Mouse (Mus musculus) macrophage (primary cell): ENCODE results near the gene Rpe65. TPM values are rescaled to one million over a fixed set of nuclear protein-coding genes. Genes with fewer than 3 reads are reported as not detected.

Experiments used
- H3K27ac ChIP-seq: fragments of 350-480 bp; formaldehyde crosslinking; 2 replicates; pipeline ENCODE4 v1.9.0; 2021
- H3K36me3 ChIP-seq: fragments of 350-480 bp; formaldehyde crosslinking; 2 replicates; pipeline ENCODE4 v1.9.0; 2021; ENCODE audit errors: inconsistent target
- H3K4me3 ChIP-seq: fragments of 350-480 bp; formaldehyde crosslinking; 2 replicates; pipeline ENCODE4 v1.9.0; 2021; ENCODE audit errors: inconsistent target
- H3K79me2 ChIP-seq: fragments of 350-480 bp; formaldehyde crosslinking; 2 replicates; pipeline ENCODE4 v1.9.0; 2021; ENCODE audit errors: inconsistent target
- WGBS: methylation state at CpG from one replicate; pipeline ENCODE4 v1.1.7; 2026; ENCODE audit warnings: inconsistent platforms; ENCODE audit not compliant: missing documents; 5-methylcytosine and 5-hydroxymethylcytosine counted together
- polyA plus RNA-seq: library from polyadenylated mRNA; stranded (reverse); fragments of 250-400 nt; gene quantifications from 3 replicates; pipeline ENCODE4 v1.2.4, GENCODE M21; 2018; ENCODE audit warnings: inconsistent platforms
- total RNA-seq, 78 experiments: library from RNA; depleted of rRNA; stranded (reverse); fragments of 250-400 nt; gene quantifications; 1 replicate in 9 of 78; 2 replicates in 24 of 78; 3 replicates in 43 of 78; 4 replicates in 2 of 78; pipeline ENCODE4 v1.2.4; 2018; ENCODE audit warnings: inconsistent platforms in 56 of 78

Rpe65 gene
- total RNA-seq (2018; cell fraction: chromatin; rRNA removed), result not detected
- total RNA-seq (2018; cell fraction: cytosol; rRNA removed), result not detected
- total RNA-seq (2018; cell fraction: nucleus; rRNA removed), result not detected
- not detected in 3 replicates for polyA plus RNA-seq

DNA sequence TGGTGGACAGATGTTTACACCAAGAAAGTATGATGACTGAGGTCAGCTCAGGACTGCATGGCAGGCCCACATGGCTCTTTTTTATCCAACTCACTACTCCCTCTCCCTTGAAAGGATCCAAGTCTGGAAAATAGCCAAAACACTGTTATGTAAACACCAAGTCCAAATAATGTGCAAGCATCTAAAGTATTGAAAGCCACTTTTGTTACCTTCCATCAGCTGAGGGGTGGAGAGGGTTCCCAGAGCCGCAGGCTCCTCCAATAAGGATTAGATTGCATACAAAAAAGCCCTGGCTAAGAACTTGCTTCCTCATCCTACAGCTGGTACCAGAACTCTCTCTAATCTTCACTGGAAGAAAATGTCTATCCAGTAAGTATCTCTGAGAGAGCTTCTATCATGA, at the start of gene Rpe65:
TSS of gene Rpe65 (plus strand) at position 301 of the 400 bp plus-strand sequence.
- Histone ChIP-seq H3K36me3 (no peaks in the 10 kb centered on the region), H3K79me2 (no peaks in the 10 kb centered on the region), H3K4me3 (no peak within 1 kb of the TSS), H3K27ac (no peak within 1 kb of the TSS)
- WGBS, result 67% methylated on average over 1 of the region's 1 CpGs

DNA sequence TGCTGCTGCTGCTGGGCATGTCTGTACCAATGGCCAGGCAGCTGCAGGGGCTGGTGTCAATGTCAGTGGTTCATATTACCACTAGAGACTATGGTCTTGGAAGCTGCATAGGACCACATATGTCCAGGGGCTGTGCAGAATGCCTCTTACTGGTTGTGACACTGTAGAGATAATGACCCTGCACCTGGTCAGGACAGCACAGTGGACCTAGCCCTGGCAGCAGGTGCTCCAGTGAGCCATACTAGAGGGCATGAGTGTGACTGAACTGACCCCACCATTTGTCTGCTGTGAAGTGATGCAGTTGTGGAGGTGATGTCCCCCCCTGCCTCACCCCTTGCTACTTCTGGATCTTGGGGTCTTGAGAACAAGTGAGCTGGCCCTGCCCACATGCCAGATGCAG, 48.8 kb upstream of the Rpe65 start:
- no peaks in the 10 kb centered on the region for H3K79me2 ChIP-seq
- no peaks in the 10 kb centered on the region for H3K36me3 ChIP-seq
- H3K27ac ChIP-seq, result no peak overlapping the region
- H3K4me3 ChIP-seq, result no peak overlapping the region

- WGBS, result 67% methylated on average over 1 of the region's 1 CpGs
- Histone ChIP-seq H3K36me3 (no peaks in the 10 kb centered on the region), H3K79me2 (no peaks in the 10 kb centered on the region), H3K4me3 (no peak overlapping the region), H3K27ac (no peak overlapping the region)
These were observed 16.0 kb downstream of the Rpe65 start for GRCm38 (mm10) chr3:159614977-159615376.

- Histone ChIP-seq H3K4me3 (no peak overlapping the region), H3K36me3 (no peaks in the 10 kb centered on the region), H3K27ac (no peak overlapping the region), H3K79me2 (no peaks in the 10 kb centered on the region)
- 80% methylated on average over 1 of the region's 1 CpGs for WGBS
These were observed 22.1 kb downstream of the Rpe65 start for GRCm38 (mm10) chr3:159621026-159621425.

GRCm38 (mm10) chr3:159624010-159624409, 25.0 kb downstream of the Rpe65 start:
- H3K36me3 ChIP-seq, result no peaks in the 10 kb centered on the region
- H3K4me3 ChIP-seq, result no peak overlapping the region
- WGBS, result 100% methylated on average over 1 of the region's 1 CpGs
- H3K27ac ChIP-seq, result no peak overlapping the region
- no peaks in the 10 kb centered on the region for H3K79me2 ChIP-seq

DNA sequence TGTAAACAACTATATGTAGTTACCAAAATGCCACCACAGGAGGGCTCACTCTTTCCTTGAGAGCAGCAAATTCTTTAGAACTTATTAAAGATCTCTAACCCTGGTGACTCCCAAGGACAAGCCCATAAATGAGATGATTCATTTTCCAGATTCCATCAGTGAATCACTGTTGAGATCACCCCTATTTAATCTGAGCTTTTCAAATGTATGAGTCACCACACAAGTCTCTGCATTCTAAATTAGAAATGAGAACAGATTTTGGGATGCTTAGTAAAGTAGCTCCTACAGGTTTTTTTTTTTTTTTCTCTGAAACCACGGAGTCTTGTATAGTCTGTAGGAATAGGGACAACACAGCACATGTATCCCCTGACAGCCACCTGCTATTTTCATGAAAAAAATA, 61.8 kb downstream of the Rpe65 start:
- Histone ChIP-seq H3K27ac (no peak overlapping the region), H3K4me3 (no peak overlapping the region), H3K36me3 (no peaks in the 10 kb centered on the region), H3K79me2 (no peaks in the 10 kb centered on the region)
- whole genome bisulfite sequencing, result 79% methylated on average over 1 of the region's 1 CpGs

DNA sequence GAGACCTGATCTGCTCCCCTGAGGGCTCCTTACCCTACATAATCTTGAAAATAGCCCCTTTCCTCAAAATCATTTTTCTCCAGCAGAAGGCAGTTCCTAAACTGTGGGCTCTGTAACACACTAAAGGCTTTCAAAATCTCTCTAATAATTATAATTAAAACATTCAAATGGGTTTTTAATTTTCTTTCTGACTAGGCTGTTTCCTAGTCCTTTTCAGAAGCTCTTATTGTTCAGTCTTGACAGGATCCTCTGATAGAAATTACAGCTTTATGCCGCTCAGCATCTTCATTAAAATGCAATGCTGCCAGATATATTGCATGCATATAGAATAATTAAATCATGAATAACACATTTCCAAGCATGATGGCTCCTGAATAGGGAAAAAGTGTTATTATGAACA, 64.4 kb downstream of the Rpe65 start:
- H3K4me3 ChIP-seq, result no peak overlapping the region
- WGBS, result 100% methylated on average over 1 of the region's 1 CpGs
- no peaks in the 10 kb centered on the region for H3K36me3 ChIP-seq
- H3K79me2 ChIP-seq, result no peaks in the 10 kb centered on the region
- H3K27ac ChIP-seq, result no peak overlapping the region

Other genes starting within 250 kb of the Rpe65 start
- 0.11 to 1.3 TPM (median 1.3 TPM) in 3 replicates for gene Depdc1a, start 103.7 kb upstream of the Rpe65 start, polyA plus RNA-seq
- 83.5 to 101 TPM (median 88.8 TPM) in 3 replicates for gene Wls, start 240.5 kb downstream of the Rpe65 start, polyA plus RNA-seq